Mouse (Mus musculus) forebrain, embryonic 14.5 days (tissue): Measurements from ENCODE around the gene Prom1. TPM values are rescaled to one million over a fixed set of nuclear protein-coding genes. Genes with fewer than 3 reads are reported as not detected.

Source experiments
- polyA plus RNA-seq: library from polyadenylated mRNA; unstranded; fragments of >200 nt; fragmentation: Nextera tagmentation; extraction: Ambion mirVana; gene quantifications from 2 replicates; pipeline ENCODE4 v1.2.1, GENCODE M21; 2014

Gene Prom1
- polyA plus RNA-seq, 1 experiment from 2014 or later, result 52.4 TPM

Other genes starting within 250 kb of the Prom1 start
- gene Cd38, start 233.5 kb downstream of the Prom1 start, polyA plus RNA-seq, result 2.8 and 2.9 TPM in 2 replicates
- 0.41 TPM in 1 of 2 replicates, not detected in the other for gene Gm7879, start 188.9 kb downstream of the Prom1 start, polyA plus RNA-seq
- 5.7 and 10.2 TPM in 2 replicates for gene Fgfbp1, start 120.3 kb downstream of the Prom1 start, polyA plus RNA-seq
- gene Tapt1, start 124.6 kb upstream of the Prom1 start, polyA plus RNA-seq, result 26.2 and 26.3 TPM in 2 replicates